In the genomic region with DNA sequence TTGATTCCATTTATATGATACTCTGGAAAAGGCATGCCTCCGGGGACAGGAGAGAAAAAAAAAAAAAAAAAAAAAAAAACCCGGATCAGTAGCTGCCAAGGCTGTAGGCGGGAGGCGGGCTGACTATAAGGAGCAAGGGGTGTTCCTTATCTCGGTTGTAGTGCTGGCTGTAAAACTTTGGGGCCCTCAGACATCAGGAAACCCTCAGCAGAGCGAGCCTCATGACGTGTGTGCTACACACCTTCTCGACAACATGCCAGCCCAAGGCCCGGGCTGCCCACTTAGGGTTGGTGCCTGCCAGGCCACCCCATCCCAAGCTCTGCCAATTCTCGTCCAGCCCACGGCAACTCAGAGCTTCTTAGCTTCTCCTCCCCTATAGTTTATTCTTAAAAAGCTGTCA, we compare ENCODE assay signal across 29 mouse cellular contexts.
DNase-seq lines count a peak whose midpoint lies in the region; ATAC-seq lines count a peak whose summit lies in the region.
"Had no signal": no experiment of that assay in that cellular context is flagged by ENCODE, and none has a peak within 500 bp of the region (broad histone marks: within the 10 kb centered on the region; RNA-seq: fewer than 3 reads in every experiment).

No protein-coding gene starts in this region.

- H3K27me3 ChIP-seq in hindbrain, embryonic 13.5 days, result peaks cover 22% of the 10 kb centered on the region; the same call in 1 of the 2 replicates
- H3K27me3 ChIP-seq in hindbrain, embryonic 16.5 days (replicated peaks; ENCODE audit: control insufficient read depth, insufficient read depth, low read length), result no peaks in the 10 kb centered on the region
- H3K27me3 ChIP-seq in intestine, embryonic 14.5 days (replicated peaks; ENCODE audit: control insufficient read depth, insufficient read depth, low read length), result no peaks in the 10 kb centered on the region
- H3K27me3 ChIP-seq: embryonic facial prominence, embryonic 15.5 days; hindbrain, embryonic 15.5 days; midbrain, embryonic 15.5 days; stomach, embryonic 15.5 days had no signal

- no peak for ATAC-seq in hindbrain, embryonic 13.5 days (ENCODE audit: low FRiP score)
- ATAC-seq in hindbrain, embryonic 16.5 days, result no peak; the same call in 1 of the 2 replicates
- peak; percentile 75 for ATAC-seq in intestine, embryonic 14.5 days (replicated peaks; ENCODE audit: low FRiP score, low TSS enrichment, low read depth)
- ATAC-seq: liver, embryonic 12.5 days; liver, postnatal 0 days; lung, postnatal 0 days; midbrain, embryonic 15.5 days had no signal

- WGBS in hindbrain, embryonic 13.5 days, result 56% methylated on average over 11 of the region's 11 CpGs
- WGBS in hindbrain, embryonic 16.5 days, result 58% methylated on average over 11 of the region's 11 CpGs
- 21% methylated on average over 10 of the region's 11 CpGs for WGBS in intestine, embryonic 14.5 days

- H3K4me2 ChIP-seq in hindbrain, embryonic 13.5 days, result no peak overlapping the region
- H3K4me2 ChIP-seq in hindbrain, embryonic 16.5 days (ENCODE audit: low read length), result no peak overlapping the region
- H3K4me2 ChIP-seq in intestine, embryonic 14.5 days (ENCODE audit: low read length), result peak overlapping the region; percentile 12; the same call in 1 of the 2 replicates
- H3K4me2 ChIP-seq: embryonic facial prominence, embryonic 15.5 days; forebrain, embryonic 12.5 days; heart, embryonic 13.5 days; hindbrain, embryonic 15.5 days; liver, embryonic 12.5 days; midbrain, embryonic 15.5 days; neural tube, embryonic 15.5 days; stomach, embryonic 15.5 days had no signal

- H3K36me3 ChIP-seq in hindbrain, embryonic 13.5 days, result no peaks in the 10 kb centered on the region
- H3K36me3 ChIP-seq in hindbrain, embryonic 16.5 days (ENCODE audit: control insufficient read depth, insufficient read depth, low read length), result no peaks in the 10 kb centered on the region
- no peaks in the 10 kb centered on the region for H3K36me3 ChIP-seq in intestine, embryonic 14.5 days (ENCODE audit: control insufficient read depth, insufficient read depth, low read length)
- H3K36me3 ChIP-seq: embryonic facial prominence, embryonic 10.5 days; embryonic facial prominence, embryonic 15.5 days; forebrain, embryonic 12.5 days; heart, embryonic 13.5 days; hindbrain, embryonic 15.5 days; liver, embryonic 12.5 days; midbrain, embryonic 10.5 days; midbrain, embryonic 15.5 days; neural tube, embryonic 15.5 days; stomach, embryonic 15.5 days had no signal

- 0 out of 2 replicates have a peak overlapping the region, but pooled peaks have one; percentile 18 for H3K27ac ChIP-seq in hindbrain, embryonic 13.5 days
- no peak overlapping the region for H3K27ac ChIP-seq in hindbrain, embryonic 16.5 days (ENCODE audit: low read depth, low read length)
- no peak overlapping the region for H3K27ac ChIP-seq in intestine, embryonic 14.5 days (ENCODE audit: low read depth)
- H3K27ac ChIP-seq: embryonic facial prominence, embryonic 10.5 days; embryonic facial prominence, embryonic 15.5 days; forebrain, embryonic 12.5 days; heart, adult 2 months; heart, embryonic 13.5 days; hindbrain, embryonic 15.5 days; liver, embryonic 12.5 days; midbrain, embryonic 10.5 days; midbrain, embryonic 15.5 days; neural tube, embryonic 15.5 days; stomach, embryonic 15.5 days had no signal

- H3K4me3 ChIP-seq in hindbrain, embryonic 13.5 days, result no peak overlapping the region
- H3K4me3 ChIP-seq in hindbrain, embryonic 16.5 days (ENCODE audit: low read length), result no peak overlapping the region
- H3K4me3 ChIP-seq in intestine, embryonic 14.5 days (ENCODE audit: low read depth, low read length), result peak overlapping the region; percentile 4; the same call in 1 of the 2 replicates
- H3K4me3 ChIP-seq: embryonic facial prominence, embryonic 10.5 days; embryonic facial prominence, embryonic 15.5 days; forebrain, embryonic 12.5 days; heart, adult 2 months; heart, embryonic 13.5 days; hindbrain, embryonic 15.5 days; liver, embryonic 12.5 days; midbrain, embryonic 10.5 days; midbrain, embryonic 15.5 days; neural tube, embryonic 15.5 days; stomach, embryonic 15.5 days had no signal

- peaks cover 48% of the 10 kb centered on the region for H3K4me1 ChIP-seq in hindbrain, embryonic 13.5 days (replicated peaks)
- H3K4me1 ChIP-seq in hindbrain, embryonic 16.5 days (ENCODE audit: control insufficient read depth, insufficient read depth, low read depth, low read length), result peaks cover 13% of the 10 kb centered on the region
- H3K4me1 ChIP-seq in intestine, embryonic 14.5 days (replicated peaks; ENCODE audit: control insufficient read depth, insufficient read depth, low read length), result peaks cover 23% of the 10 kb centered on the region

- no peak overlapping the region for H3K9ac ChIP-seq in hindbrain, embryonic 13.5 days
- H3K9ac ChIP-seq in hindbrain, embryonic 16.5 days (ENCODE audit: low read depth, low read length), result no peak overlapping the region
- H3K9ac ChIP-seq in intestine, embryonic 14.5 days (ENCODE audit: low read length), result no peak overlapping the region
- H3K9ac ChIP-seq: embryonic facial prominence, embryonic 15.5 days; forebrain, embryonic 12.5 days; heart, embryonic 13.5 days; hindbrain, embryonic 15.5 days; liver, embryonic 12.5 days; liver, postnatal 0 days; midbrain, embryonic 15.5 days; neural tube, embryonic 15.5 days; stomach, embryonic 15.5 days had no signal

- no peaks in the 10 kb centered on the region for H3K9me3 ChIP-seq in hindbrain, embryonic 13.5 days
- H3K9me3 ChIP-seq in hindbrain, embryonic 16.5 days (ENCODE audit: control insufficient read depth, low read length), result no peaks in the 10 kb centered on the region
- H3K9me3 ChIP-seq in intestine, embryonic 14.5 days (ENCODE audit: control insufficient read depth, low read length), result no peaks in the 10 kb centered on the region
- H3K9me3 ChIP-seq: embryonic facial prominence, embryonic 10.5 days; embryonic facial prominence, embryonic 15.5 days; forebrain, embryonic 12.5 days; heart, embryonic 13.5 days; hindbrain, embryonic 15.5 days; liver, embryonic 12.5 days; midbrain, embryonic 10.5 days; midbrain, embryonic 15.5 days; neural tube, embryonic 15.5 days; stomach, embryonic 15.5 days had no signal

- peak; percentile 32 for DNase-seq in right cerebral cortex, adult 18-20 months
- no peak for DNase-seq in right cerebral cortex, postnatal 14 days
- no peak for DNase-seq in intestine, embryonic 14.5 days (ENCODE audit: low spot score)
- peak; percentile 38 to 41 for DNase-seq in right cerebral cortex, postnatal 10 days (ENCODE audit: low spot score in 2 of 2)
- DNase-seq in layer of hippocampus, postnatal 14 days (ENCODE audit: low spot score in 2 of 2), result no peak
- DNase-seq in layer of hippocampus, adult 9-10 months (ENCODE audit: low spot score), result no peak
- DNase-seq: adrenal gland, postnatal 14 days; cerebellum, adult 11-12 months; cerebellum, postnatal 10 days; heart, adult 2 months; heart, postnatal 10 days; kidney, adult 11 months; kidney, postnatal 14 days; liver, postnatal 0 days; retina, postnatal 1 day; thymus, postnatal 4 days had no signal

Comparison
In these comparisons a context has a peak if more than half of its experiments do, and no peak if none do; other contexts are left out.
1. DNase-seq: peak in right cerebral cortex, adult 18-20 months (single experiment) and right cerebral cortex, postnatal 10 days (2 of 2); none in right cerebral cortex, postnatal 14 days (single experiment), intestine, embryonic 14.5 days (single experiment), layer of hippocampus, postnatal 14 days (0 of 2) and layer of hippocampus, adult 9-10 months (single experiment).